Mouse (Mus musculus): ENCODE measurements at regions not wholly inside any gene's neighbourhood (a gene's known extent, or its start where the extent isn't known, plus 50 kb on each side); places are given as distances from the start of the nearest gene placed in this dataset.

GRCm38 (mm10) chr16:47754671-47755070 lies 528.9 kb upstream of the Dppa4 start:
- DNase-seq = peak; percentile 4

GRCm38 (mm10) chr16:47758296-47758695 lies 525.2 kb upstream of the Dppa4 start:
- peak; percentile 3 for DNase-seq
- intact Hi-C loops (cut with DNase I) = no loop called here

More at GRCm38 (mm10) chr16:47754671-47755070, 528.9 kb upstream of the Dppa4 start:
- intact Hi-C loops (cut with DNase I) = no loop called here

- peak; percentile 40 for DNase-seq
- intact Hi-C loops (cut with DNase I) = no loop called here
Measured at GRCm38 (mm10) chr16:47765742-47766141, 517.8 kb upstream of the Dppa4 start.

- DNase-seq = no peak
- intact Hi-C loops (cut with DNase I) = no loop called here
Measured at GRCm38 (mm10) chr16:47788515-47788914, 495.0 kb upstream of the Dppa4 start.

- intact Hi-C loops (cut with DNase I) = no loop called here
- DNase-seq = no peak
Measured at GRCm38 (mm10) chr16:47790666-47791065, 492.9 kb upstream of the Dppa4 start.

- intact Hi-C loops (cut with DNase I) = no loop called here
- DNase-seq = no peak
Measured at GRCm38 (mm10) chr16:47791456-47791855, 492.1 kb upstream of the Dppa4 start.

- intact Hi-C loops (cut with DNase I) = no loop called here
- peak; percentile 56 for DNase-seq
Measured at GRCm38 (mm10) chr16:47798838-47799237, 484.7 kb upstream of the Dppa4 start.

- DNase-seq = no peak
- intact Hi-C loops (cut with DNase I) = no loop called here
Measured at GRCm38 (mm10) chr16:47843169-47843568, 440.4 kb upstream of the Dppa4 start.

- intact Hi-C loops (cut with DNase I) = no loop called here
- DNase-seq = no peak
Measured at GRCm38 (mm10) chr16:47851631-47852030, 431.9 kb upstream of the Dppa4 start.

- DNase-seq = no peak
- intact Hi-C loops (cut with DNase I) = no loop called here
Measured at GRCm38 (mm10) chr16:47859840-47860239, 423.7 kb upstream of the Dppa4 start.

GRCm38 (mm10) chr16:47875258-47875657 lies 408.3 kb upstream of the Dppa4 start:
- DNase-seq = no peak
- intact Hi-C loops (cut with DNase I) = no loop called here

- no peak for DNase-seq
- intact Hi-C loops (cut with DNase I) = no loop called here
Measured at GRCm38 (mm10) chr16:47883476-47883875, 400.1 kb upstream of the Dppa4 start.

GRCm38 (mm10) chr16:47887019-47887418 lies 396.5 kb upstream of the Dppa4 start:
- DNase-seq = no peak

GRCm38 (mm10) chr16:47900785-47901184 lies 382.7 kb upstream of the Dppa4 start:
- DNase-seq = no peak
- intact Hi-C loops (cut with DNase I) = no loop called here

More at GRCm38 (mm10) chr16:47887019-47887418, 396.5 kb upstream of the Dppa4 start:
- intact Hi-C loops (cut with DNase I) = no loop called here

- intact Hi-C loops (cut with DNase I) = no loop called here
- no peak for DNase-seq
Measured at GRCm38 (mm10) chr16:47938000-47938399, 345.5 kb upstream of the Dppa4 start.
